Mouse (Mus musculus): ENCODE measurements around the gene Fbxo36.

Gene Fbxo36

GRCm38 (mm10) chr1:84855756-84856155 lies 16.1 kb downstream of the Fbxo36 start:
- peak; percentile 7 for DNase-seq (ENCODE audit: low read depth, low spot score)

- no peak for DNase-seq (ENCODE audit: low read depth, low spot score)
Observed at GRCm38 (mm10) chr1:84859597-84859996, 20.0 kb downstream of the Fbxo36 start.

DNA sequence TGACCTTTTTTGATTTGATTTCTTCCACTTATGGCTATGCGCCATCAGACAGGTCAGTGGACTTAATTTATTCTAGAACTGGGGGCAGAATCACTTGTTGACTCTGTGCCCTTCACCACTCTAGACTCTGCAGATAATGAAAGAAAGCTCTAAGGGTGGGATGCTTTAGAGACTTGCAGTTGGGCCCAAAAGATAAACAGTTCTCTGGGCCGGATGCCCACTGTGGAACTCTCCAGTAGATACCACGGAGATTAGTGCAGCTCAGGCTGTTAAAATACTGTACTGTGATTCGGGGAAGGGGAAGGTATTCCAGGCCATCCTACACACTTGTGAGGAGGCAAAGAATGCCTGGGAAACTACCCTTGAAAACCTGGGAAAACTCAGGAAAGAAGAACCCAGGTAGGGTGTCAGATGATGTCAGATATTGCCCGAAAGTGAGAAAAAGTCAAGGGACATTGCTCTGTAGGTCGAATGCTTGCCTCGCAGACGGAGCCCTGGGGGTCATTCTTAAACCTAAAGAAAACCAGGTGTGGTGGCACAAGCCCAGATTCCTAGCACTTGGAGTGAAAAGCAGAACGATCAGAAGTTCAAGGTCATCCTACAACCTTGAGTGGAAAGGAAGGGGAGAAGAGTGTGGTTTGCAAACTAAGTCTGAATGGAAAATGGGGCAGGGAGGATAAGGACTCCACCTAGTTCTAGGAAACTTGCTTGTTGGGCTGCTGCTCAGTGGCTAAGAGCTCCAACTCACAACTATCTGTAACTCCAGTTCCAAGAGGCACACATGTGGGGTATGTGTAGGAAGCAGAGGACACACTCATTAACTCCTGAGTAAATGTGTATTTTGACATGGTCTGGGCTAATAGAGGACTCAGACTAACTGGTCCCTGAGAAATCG lies 21.0 kb downstream of the Fbxo36 start:
- no peak for DNase-seq (ENCODE audit: low read depth, low spot score)

DNA sequence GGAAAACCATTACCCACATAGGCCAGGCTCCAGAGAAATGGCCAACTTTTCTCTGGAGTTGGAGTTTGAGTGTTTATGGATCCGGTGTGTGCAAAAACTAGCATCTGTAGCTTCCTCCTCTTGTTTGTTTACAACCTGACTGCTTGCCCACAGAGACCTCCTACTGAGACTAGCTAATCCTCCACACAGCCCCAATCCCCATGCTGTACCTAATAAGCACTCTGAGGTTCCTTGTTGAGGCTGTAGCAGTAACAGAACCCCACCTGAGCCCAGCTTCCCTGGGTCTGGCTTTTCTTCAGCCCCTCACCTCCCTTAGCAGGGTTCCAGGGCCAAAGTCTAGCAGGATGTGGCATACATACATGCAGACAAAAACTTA lies 21.6 kb downstream of the Fbxo36 start:
- no peak for DNase-seq (ENCODE audit: low read depth, low spot score)

GRCm38 (mm10) chr1:84864645-84865044 lies 25.0 kb downstream of the Fbxo36 start:
- no peak for DNase-seq (ENCODE audit: low read depth, low spot score)

DNA sequence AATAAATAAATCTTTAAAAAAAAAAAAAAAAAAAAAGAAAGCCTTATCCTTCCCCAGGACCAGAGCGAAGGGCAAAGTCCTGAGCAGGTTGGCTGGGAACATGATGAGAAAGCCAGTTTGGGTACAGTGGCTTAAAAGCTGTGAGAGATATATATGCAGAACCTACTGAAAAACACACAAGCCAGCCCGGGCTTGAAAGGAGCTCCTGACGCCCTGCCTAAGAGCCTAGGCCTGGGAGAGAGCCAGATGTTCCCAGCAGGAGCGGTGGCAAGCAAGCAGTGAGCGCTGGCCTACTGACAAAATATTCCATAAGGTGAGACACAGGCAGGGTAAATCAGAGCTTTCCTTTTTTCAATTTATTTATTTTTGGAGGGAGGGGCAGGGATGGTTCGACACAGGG lies 26.6 kb downstream of the Fbxo36 start:
- no peak for DNase-seq (ENCODE audit: low read depth, low spot score)

DNA sequence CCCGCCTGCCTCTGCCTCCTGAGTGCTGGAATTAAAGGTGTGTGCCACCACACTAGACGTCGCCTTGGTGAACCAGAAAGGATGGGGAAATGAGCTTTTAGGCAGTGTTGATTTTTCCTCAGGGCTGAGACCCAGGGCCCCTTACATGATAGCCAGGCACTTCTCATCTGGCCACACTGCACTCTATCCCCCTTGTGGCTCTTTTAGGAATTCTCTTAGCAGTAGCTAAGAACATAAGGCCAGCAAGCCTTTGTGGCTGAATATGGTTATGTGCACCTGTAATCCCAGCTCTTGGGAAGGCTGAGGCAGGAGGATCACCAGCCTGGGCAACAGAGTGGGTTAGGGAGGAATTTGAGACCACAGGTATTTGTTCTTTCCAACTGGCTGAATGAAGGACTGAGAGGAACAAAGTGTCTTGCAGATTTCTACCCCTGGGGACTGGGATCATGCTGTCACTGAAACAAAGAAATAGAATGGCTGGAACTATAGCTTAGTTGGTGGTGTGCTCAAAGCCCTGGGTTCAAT lies 27.1 kb downstream of the Fbxo36 start:
- DNase-seq (ENCODE audit: low read depth, low spot score): no peak

- DNase-seq (ENCODE audit: low read depth, low spot score): no peak
Observed at GRCm38 (mm10) chr1:84868311-84868710, 28.7 kb downstream of the Fbxo36 start.

- no peak for DNase-seq (ENCODE audit: low read depth, low spot score)
Observed at GRCm38 (mm10) chr1:84868841-84869240, 29.2 kb downstream of the Fbxo36 start.

DNA sequence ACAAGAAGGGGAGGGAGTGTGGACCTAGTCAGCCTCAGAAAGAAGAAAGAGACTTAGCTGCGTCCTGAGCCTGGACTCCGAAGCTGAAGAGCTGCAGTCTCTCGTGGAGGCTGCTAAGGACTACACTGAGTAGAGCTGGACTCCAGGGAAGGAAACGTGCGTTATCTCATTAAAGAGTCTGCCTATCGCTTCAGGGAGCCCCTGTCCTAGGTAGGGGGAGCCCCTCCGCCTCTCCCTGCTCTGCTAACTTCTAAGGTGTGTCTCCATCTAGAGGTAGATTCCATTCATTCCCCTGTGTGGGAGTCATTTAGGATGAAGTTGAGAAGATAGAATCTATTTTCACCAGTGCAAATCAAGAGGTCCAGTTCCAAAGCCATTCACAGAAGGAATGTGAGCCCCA lies 29.9 kb downstream of the Fbxo36 start:
- DNase-seq (ENCODE audit: low read depth, low spot score): no peak

DNA sequence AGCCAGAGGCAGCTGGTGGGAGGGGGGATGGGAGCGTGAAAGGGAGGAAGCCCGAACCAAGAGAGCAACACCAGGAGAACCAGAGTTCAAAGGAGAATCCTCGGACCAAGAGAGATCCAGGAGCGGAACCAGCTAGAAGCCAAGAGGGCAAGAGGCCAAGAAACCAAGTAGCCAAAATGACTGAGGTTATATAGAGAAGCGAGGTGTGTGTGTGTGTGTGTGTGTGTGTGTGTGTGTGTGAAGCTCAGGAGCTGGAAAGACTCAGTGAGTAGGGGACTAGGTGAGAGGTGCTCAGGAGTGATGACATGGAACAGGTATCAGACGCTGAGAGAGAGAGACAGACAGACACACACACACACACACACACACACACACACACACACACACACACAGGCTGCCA lies 31.5 kb downstream of the Fbxo36 start:
- DNase-seq (ENCODE audit: low read depth, low spot score): no peak

- DNase-seq (ENCODE audit: low read depth, low spot score): no peak
Observed at GRCm38 (mm10) chr1:84872105-84872504, 32.5 kb downstream of the Fbxo36 start.

DNA sequence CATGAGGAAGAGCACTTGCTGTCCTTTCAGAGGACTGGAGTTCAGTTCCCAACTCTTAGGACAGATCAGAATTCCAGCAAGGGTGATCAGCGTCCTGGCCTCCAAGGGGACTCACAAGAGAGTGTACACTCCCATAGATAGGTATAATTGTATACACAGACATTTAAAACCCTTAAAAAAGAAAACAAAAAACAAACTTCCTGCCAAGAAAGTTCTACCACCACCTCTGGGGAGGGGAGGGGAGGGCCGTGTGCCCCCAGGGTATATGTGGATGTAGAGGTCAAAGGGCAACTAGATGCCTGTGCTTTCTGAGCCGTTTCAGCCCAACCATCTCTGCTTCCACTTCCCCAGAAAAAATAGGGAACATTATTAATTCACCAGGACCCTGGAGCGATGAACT lies 33.3 kb downstream of the Fbxo36 start:
- no peak for DNase-seq (ENCODE audit: low read depth, low spot score)

GRCm38 (mm10) chr1:84877590-84877989 lies 37.9 kb downstream of the Fbxo36 start:
- DNase-seq (ENCODE audit: low read depth, low spot score): no peak

- no peak for DNase-seq (ENCODE audit: low read depth, low spot score)
Observed at GRCm38 (mm10) chr1:84879571-84880120, 40.0 kb downstream of the Fbxo36 start.

- DNase-seq (ENCODE audit: low read depth, low spot score): peak; percentile 92
Observed at GRCm38 (mm10) chr1:84881248-84882065, 41.8 kb downstream of the Fbxo36 start.

- DNase-seq (ENCODE audit: low read depth, low spot score): no peak
Observed at GRCm38 (mm10) chr1:84882066-84882532, 42.5 kb downstream of the Fbxo36 start.

- DNase-seq (ENCODE audit: low read depth, low spot score): peak; percentile 64
Observed at GRCm38 (mm10) chr1:84882937-84883336, 43.3 kb downstream of the Fbxo36 start.

- peak; percentile 47 for DNase-seq (ENCODE audit: low read depth, low spot score)
Observed at GRCm38 (mm10) chr1:84883889-84884288, 44.2 kb downstream of the Fbxo36 start.

DNA sequence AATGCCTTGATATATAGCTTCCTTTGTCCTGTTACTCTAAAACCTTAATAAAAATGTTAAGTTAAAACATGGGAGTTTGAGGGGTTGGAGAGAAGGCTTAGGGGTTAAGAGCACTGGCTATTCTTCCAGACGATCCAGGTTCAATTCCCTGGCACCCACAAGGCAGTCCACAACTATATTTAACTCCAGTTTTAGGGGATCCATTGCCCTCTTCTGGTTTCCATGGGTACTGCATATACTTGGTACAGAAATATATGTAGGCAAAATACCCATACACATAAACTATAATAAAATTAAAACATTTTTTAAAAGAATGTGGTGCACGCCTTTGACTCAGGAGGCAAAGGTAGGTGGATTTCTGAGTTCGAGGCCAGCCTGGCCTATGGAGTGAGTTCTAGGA lies 45.5 kb downstream of the Fbxo36 start:
- no peak for DNase-seq (ENCODE audit: low read depth, low spot score)

GRCm38 (mm10) chr1:84885921-84886320 lies 46.3 kb downstream of the Fbxo36 start:
- DNase-seq (ENCODE audit: low read depth, low spot score): no peak
